Mouse (Mus musculus): ENCODE measurements at regions not wholly inside any gene's neighbourhood (a gene's known extent, or its start where the extent isn't known, plus 50 kb on each side); places are given as distances from the start of the nearest gene placed in this dataset.
A peak's percentile ranks its signal among the peaks of the same experiment; 100 is the strongest.

- no peak for DNase-seq
Measured at GRCm38 (mm10) chr14:114869233-114869632, 222.8 kb upstream of the Gpc5 start.

GRCm38 (mm10) chr14:114875101-114875500, 216.9 kb upstream of the Gpc5 start:
- DNase-seq = no peak

GRCm38 (mm10) chr14:114876427-114876826, 215.6 kb upstream of the Gpc5 start:
- DNase-seq = no peak

GRCm38 (mm10) chr14:114877477-114877876, 214.5 kb upstream of the Gpc5 start:
- no peak for DNase-seq

GRCm38 (mm10) chr14:114880291-114880690, 211.7 kb upstream of the Gpc5 start:
- no peak for DNase-seq

- DNase-seq = no peak
Measured at GRCm38 (mm10) chr14:114904109-114904508, 187.9 kb upstream of the Gpc5 start.

GRCm38 (mm10) chr14:114912271-114912670, 179.7 kb upstream of the Gpc5 start:
- no peak for DNase-seq

- no peak for DNase-seq
Measured at GRCm38 (mm10) chr14:114913238-114913637, 178.8 kb upstream of the Gpc5 start.

- no peak for DNase-seq
Measured at GRCm38 (mm10) chr14:114945744-114946143, 146.3 kb upstream of the Gpc5 start.

- peak; percentile 23 for DNase-seq
Measured at GRCm38 (mm10) chr14:114946321-114946720, 145.7 kb upstream of the Gpc5 start.

- DNase-seq = peak; percentile 42
Measured at GRCm38 (mm10) chr14:114948341-114949155, 143.5 kb upstream of the Gpc5 start.

GRCm38 (mm10) chr14:114949156-114949496, 142.9 kb upstream of the Gpc5 start:
- peak; percentile 4 for DNase-seq

GRCm38 (mm10) chr14:114952280-114952679, 139.7 kb upstream of the Gpc5 start:
- DNase-seq = no peak

GRCm38 (mm10) chr14:114953070-114953665, 138.8 kb upstream of the Gpc5 start:
- no peak for DNase-seq

GRCm38 (mm10) chr14:114954287-114954686, 137.7 kb upstream of the Gpc5 start:
- no peak for DNase-seq

- no peak for DNase-seq
Measured at GRCm38 (mm10) chr14:114955572-114955971, 136.4 kb upstream of the Gpc5 start.

GRCm38 (mm10) chr14:114960273-114960672, 131.7 kb upstream of the Gpc5 start:
- DNase-seq = no peak

- DNase-seq = no peak
Measured at GRCm38 (mm10) chr14:114965941-114966340, 126.1 kb upstream of the Gpc5 start.

- no peak for DNase-seq
Measured at GRCm38 (mm10) chr14:114969020-114969419, 123.0 kb upstream of the Gpc5 start.

- DNase-seq = no peak
Measured at GRCm38 (mm10) chr14:114981120-114981519, 110.9 kb upstream of the Gpc5 start.

- no peak for DNase-seq
Measured at GRCm38 (mm10) chr14:115003223-115003622, 88.8 kb upstream of the Gpc5 start.

- DNase-seq = no peak
Measured at GRCm38 (mm10) chr14:115004733-115005405, 87.1 kb upstream of the Gpc5 start.

GRCm38 (mm10) chr14:115010877-115011276, 81.1 kb upstream of the Gpc5 start:
- no peak for DNase-seq

- no peak for DNase-seq
Measured at GRCm38 (mm10) chr14:115015299-115015698, 76.7 kb upstream of the Gpc5 start.

Measured in thymus, postnatal 25 days (tissue).